Mouse (Mus musculus): ENCODE measurements at regions not wholly inside any gene's neighbourhood (a gene's known extent, or its start where the extent isn't known, plus 50 kb on each side); places are given as distances from the start of the nearest gene placed in this dataset.

- DNase-seq (ENCODE audit: low spot score), result no peak
- no peaks in the 10 kb centered on the region for H3K36me3 ChIP-seq (replicated peaks)
- H3K4me3 ChIP-seq (ENCODE audit: low read depth, low read length), result no peak overlapping the region
- no peaks in the 10 kb centered on the region for H3K27me3 ChIP-seq (ENCODE audit: insufficient read depth, low read length)
- ATAC-seq (ENCODE audit: extremely low read depth, insufficient number of reproducible peaks, low FRiP score, poor library complexity, severe bottlenecking), result no peak
- TF ChIP-seq POLR2AphosphoS5 (IDR thresholded peaks at IDR 0.05; ENCODE audit: insufficient replicate concordance, low read depth, low read length), result no peak
- no peak for TF ChIP-seq TAL1 (conservative IDR thresholded peaks at IDR 0.05; ENCODE audit: low read depth, low read length)
- TF ChIP-seq GATA1 (IDR thresholded peaks at IDR 0.05; ENCODE audit: borderline replicate concordance, low read length), result no peak
- TF ChIP-seq CTCF (IDR thresholded peaks at IDR 0.05; ENCODE audit: low read depth, low read length), result no peak
- no peak for TF ChIP-seq GATA2 (IDR thresholded peaks at IDR 0.05; ENCODE audit: borderline replicate concordance, low read depth, low read length)
- H3K9me3 ChIP-seq (replicated peaks), result peaks cover 73% of the 10 kb centered on the region
- no peaks in the 10 kb centered on the region for H3K4me1 ChIP-seq (ENCODE audit: insufficient read depth, low read depth, low read length)
Measured at GRCm38 (mm10) chr4:152755756-152756155, 278.1 kb upstream of the Kcnab2 start.

DNA sequence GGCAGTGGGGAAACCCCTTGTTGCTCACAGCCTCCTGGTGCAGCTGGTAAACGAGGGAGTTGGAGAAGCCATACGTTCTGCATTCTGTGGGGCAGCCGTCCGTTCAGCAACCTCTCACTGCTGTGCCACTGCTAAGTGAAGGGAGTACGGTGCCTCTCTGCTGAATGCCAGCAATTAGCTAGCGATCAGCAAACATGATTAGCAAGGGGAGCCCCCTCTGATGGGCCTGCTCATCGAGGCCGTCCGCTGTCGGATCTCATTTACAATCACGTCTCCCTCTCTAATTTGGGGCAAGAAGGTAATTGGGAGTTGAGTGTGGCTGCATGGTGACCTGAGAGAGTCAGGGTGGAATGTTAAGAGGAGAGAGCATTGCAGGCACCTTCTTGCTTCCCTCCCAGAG, 266.7 kb upstream of the Kcnab2 start:
- ATAC-seq (ENCODE audit: extremely low read depth, insufficient number of reproducible peaks, low FRiP score, poor library complexity, severe bottlenecking), result no peak
- no peak for DNase-seq (ENCODE audit: low spot score)
- H3K36me3 ChIP-seq (replicated peaks), result no peaks in the 10 kb centered on the region
- TF ChIP-seq POLR2AphosphoS5 (IDR thresholded peaks at IDR 0.05; ENCODE audit: insufficient replicate concordance, low read depth, low read length) (no peak), GATA1 (IDR thresholded peaks at IDR 0.05; ENCODE audit: borderline replicate concordance, low read length) (no peak), GATA2 (IDR thresholded peaks at IDR 0.05; ENCODE audit: borderline replicate concordance, low read depth, low read length) (no peak)
- H3K4me1 ChIP-seq (ENCODE audit: insufficient read depth, low read depth, low read length), result no peaks in the 10 kb centered on the region
- no peak overlapping the region for H3K4me3 ChIP-seq (ENCODE audit: low read depth, low read length)
- H3K9me3 ChIP-seq (replicated peaks), result peaks cover 46% of the 10 kb centered on the region
- H3K27me3 ChIP-seq (ENCODE audit: insufficient read depth, low read length), result no peaks in the 10 kb centered on the region

GRCm38 (mm10) chr4:152733017-152733416, 255.3 kb upstream of the Kcnab2 start:
- no peak for ATAC-seq (ENCODE audit: extremely low read depth, insufficient number of reproducible peaks, low FRiP score, poor library complexity, severe bottlenecking)
- DNase-seq (ENCODE audit: low spot score), result no peak
- no peaks in the 10 kb centered on the region for H3K27me3 ChIP-seq (ENCODE audit: insufficient read depth, low read length)
- no peaks in the 10 kb centered on the region for H3K36me3 ChIP-seq (replicated peaks)
- no peak for TF ChIP-seq GATA2 (IDR thresholded peaks at IDR 0.05; ENCODE audit: borderline replicate concordance, low read depth, low read length)
- no peak for TF ChIP-seq GATA1 (IDR thresholded peaks at IDR 0.05; ENCODE audit: borderline replicate concordance, low read length)
- no peak for TF ChIP-seq CTCF (IDR thresholded peaks at IDR 0.05; ENCODE audit: low read depth, low read length)
- no peak for TF ChIP-seq POLR2AphosphoS5 (IDR thresholded peaks at IDR 0.05; ENCODE audit: insufficient replicate concordance, low read depth, low read length)
- no peak overlapping the region for H3K4me3 ChIP-seq (ENCODE audit: low read depth, low read length)
- peaks cover 82% of the 10 kb centered on the region for H3K9me3 ChIP-seq (replicated peaks)
- H3K4me1 ChIP-seq (ENCODE audit: insufficient read depth, low read depth, low read length), result no peaks in the 10 kb centered on the region

GRCm38 (mm10) chr4:152731988-152732387, 254.3 kb upstream of the Kcnab2 start:
- no peak for ATAC-seq (ENCODE audit: extremely low read depth, insufficient number of reproducible peaks, low FRiP score, poor library complexity, severe bottlenecking)
- TF ChIP-seq CTCF (IDR thresholded peaks at IDR 0.05; ENCODE audit: low read depth, low read length), result no peak
- no peak for DNase-seq (ENCODE audit: low spot score)
- no peaks in the 10 kb centered on the region for H3K27me3 ChIP-seq (ENCODE audit: insufficient read depth, low read length)
- no peak overlapping the region for H3K4me3 ChIP-seq (ENCODE audit: low read depth, low read length)
- peaks cover 81% of the 10 kb centered on the region for H3K9me3 ChIP-seq (replicated peaks)
- H3K4me1 ChIP-seq (ENCODE audit: insufficient read depth, low read depth, low read length), result no peaks in the 10 kb centered on the region
- no peaks in the 10 kb centered on the region for H3K36me3 ChIP-seq (replicated peaks)

DNA sequence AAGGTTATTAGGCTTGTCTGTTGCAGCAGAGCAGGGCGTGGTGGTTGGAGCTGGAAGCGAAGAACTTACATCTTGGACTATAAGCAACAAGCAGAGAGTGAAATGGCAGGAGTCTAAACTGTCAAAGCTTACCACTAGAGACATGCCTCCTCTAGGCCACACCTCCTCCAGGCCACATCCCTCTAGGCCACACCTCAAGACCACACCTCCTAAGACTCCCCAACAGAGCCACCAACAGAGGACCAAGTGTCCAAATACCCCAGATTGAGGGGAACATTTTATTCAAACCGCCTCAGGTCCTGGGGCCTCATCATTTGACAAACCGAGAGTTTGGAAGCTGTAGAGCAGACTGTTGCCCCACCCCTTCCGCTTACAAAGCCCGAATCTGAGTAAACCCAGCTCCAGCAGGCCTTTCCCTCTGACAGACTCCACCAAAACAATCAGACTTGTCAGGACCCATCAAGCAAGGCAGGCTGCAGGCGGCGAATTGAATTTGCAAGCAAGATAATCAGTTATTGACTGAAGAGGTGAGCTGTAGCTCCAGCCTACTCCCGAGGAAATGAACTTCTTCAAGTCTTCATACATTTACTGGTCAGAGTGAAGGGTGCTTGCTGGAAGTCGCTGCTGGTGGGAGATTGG, 253.5 kb upstream of the Kcnab2 start:
- TF ChIP-seq TAL1 (conservative IDR thresholded peaks at IDR 0.05; ENCODE audit: low read depth, low read length) (no peak), GATA2 (IDR thresholded peaks at IDR 0.05; ENCODE audit: borderline replicate concordance, low read depth, low read length) (no peak), GATA1 (IDR thresholded peaks at IDR 0.05; ENCODE audit: borderline replicate concordance, low read length) (no peak), POLR2AphosphoS5 (IDR thresholded peaks at IDR 0.05; ENCODE audit: insufficient replicate concordance, low read depth, low read length) (no peak), CTCF (IDR thresholded peaks at IDR 0.05; ENCODE audit: low read depth, low read length) (no peak)
- Histone ChIP-seq H3K36me3 (replicated peaks) (no peaks in the 10 kb centered on the region), H3K4me1 (ENCODE audit: insufficient read depth, low read depth, low read length) (no peaks in the 10 kb centered on the region), H3K9me3 (replicated peaks) (peaks cover 81% of the 10 kb centered on the region), H3K4me3 (ENCODE audit: low read depth, low read length) (no peak overlapping the region), H3K27me3 (ENCODE audit: insufficient read depth, low read length) (no peaks in the 10 kb centered on the region)
- ATAC-seq (ENCODE audit: extremely low read depth, insufficient number of reproducible peaks, low FRiP score, poor library complexity, severe bottlenecking) (no peak), DNase-seq (ENCODE audit: low spot score) (no peak)

DNA sequence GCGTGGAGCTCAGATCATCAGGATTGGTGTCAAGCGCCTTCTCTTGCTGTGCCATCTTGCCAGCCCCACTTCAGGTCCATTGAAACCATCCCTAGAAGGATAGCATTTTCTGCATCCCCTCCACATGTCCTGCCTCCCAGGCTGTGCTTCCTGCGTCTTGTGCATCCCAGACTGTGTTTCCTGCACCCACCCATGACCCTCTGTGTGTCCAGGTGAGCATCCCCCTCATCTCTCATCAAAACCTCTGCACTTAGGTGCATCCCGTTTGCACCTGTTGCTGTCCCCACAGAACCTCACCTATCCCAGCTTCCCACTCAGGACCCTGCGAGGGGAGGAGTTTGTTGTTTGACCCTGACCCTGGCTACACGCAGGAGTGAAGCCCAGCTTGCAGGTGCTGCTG, 251.8 kb upstream of the Kcnab2 start:
- no peaks in the 10 kb centered on the region for H3K27me3 ChIP-seq (ENCODE audit: insufficient read depth, low read length)
- H3K9me3 ChIP-seq (replicated peaks), result peaks cover 82% of the 10 kb centered on the region
- H3K4me3 ChIP-seq (ENCODE audit: low read depth, low read length), result no peak overlapping the region
- no peak for DNase-seq (ENCODE audit: low spot score)
- H3K4me1 ChIP-seq (ENCODE audit: insufficient read depth, low read depth, low read length), result no peaks in the 10 kb centered on the region
- TF ChIP-seq TAL1 (conservative IDR thresholded peaks at IDR 0.05; ENCODE audit: low read depth, low read length) (no peak), GATA2 (IDR thresholded peaks at IDR 0.05; ENCODE audit: borderline replicate concordance, low read depth, low read length) (no peak), GATA1 (IDR thresholded peaks at IDR 0.05; ENCODE audit: borderline replicate concordance, low read length) (no peak), CTCF (IDR thresholded peaks at IDR 0.05; ENCODE audit: low read depth, low read length) (no peak), POLR2AphosphoS5 (IDR thresholded peaks at IDR 0.05; ENCODE audit: insufficient replicate concordance, low read depth, low read length) (no peak)
- ATAC-seq (ENCODE audit: extremely low read depth, insufficient number of reproducible peaks, low FRiP score, poor library complexity, severe bottlenecking), result no peak
- H3K36me3 ChIP-seq (replicated peaks), result no peaks in the 10 kb centered on the region

DNA sequence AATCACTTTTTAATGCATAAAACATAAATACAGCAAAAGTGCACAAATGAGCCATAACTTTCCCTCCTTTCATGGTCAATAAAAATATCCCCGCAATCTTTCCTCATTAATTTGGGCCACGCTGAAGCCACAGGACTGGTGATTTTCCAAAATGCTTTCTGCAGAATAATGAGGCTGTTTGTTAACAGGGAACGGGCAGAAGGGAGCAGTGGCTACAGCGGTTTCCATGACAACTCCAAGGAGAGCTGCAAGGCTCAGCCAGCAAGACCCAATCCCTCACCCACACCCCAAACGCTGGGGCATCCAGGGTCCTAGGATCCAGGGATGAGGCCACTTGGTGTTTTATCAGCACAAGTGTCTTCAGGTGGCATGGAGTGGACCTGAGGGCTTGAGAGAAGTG, 248.2 kb upstream of the Kcnab2 start:
- no peaks in the 10 kb centered on the region for H3K36me3 ChIP-seq (replicated peaks)
- DNase-seq (ENCODE audit: low spot score), result no peak
- no peaks in the 10 kb centered on the region for H3K27me3 ChIP-seq (ENCODE audit: insufficient read depth, low read length)
- peaks cover 86% of the 10 kb centered on the region for H3K9me3 ChIP-seq (replicated peaks)
- no peak for ATAC-seq (ENCODE audit: extremely low read depth, insufficient number of reproducible peaks, low FRiP score, poor library complexity, severe bottlenecking)
- no peaks in the 10 kb centered on the region for H3K4me1 ChIP-seq (ENCODE audit: insufficient read depth, low read depth, low read length)
- no peak overlapping the region for H3K4me3 ChIP-seq (ENCODE audit: low read depth, low read length)
- TF ChIP-seq CTCF (IDR thresholded peaks at IDR 0.05; ENCODE audit: low read depth, low read length) (no peak), GATA2 (IDR thresholded peaks at IDR 0.05; ENCODE audit: borderline replicate concordance, low read depth, low read length) (no peak), POLR2AphosphoS5 (IDR thresholded peaks at IDR 0.05; ENCODE audit: insufficient replicate concordance, low read depth, low read length) (no peak), TAL1 (conservative IDR thresholded peaks at IDR 0.05; ENCODE audit: low read depth, low read length) (no peak), GATA1 (IDR thresholded peaks at IDR 0.05; ENCODE audit: borderline replicate concordance, low read length) (no peak)

Measured in G1E (cell line).